Mouse (Mus musculus) adrenal gland, postnatal 10 days (tissue): Measurements from ENCODE around the gene Dcun1d1. TPM values are rescaled to one million over a fixed set of nuclear protein-coding genes. Genes with fewer than 3 reads are reported as not detected.

ENCODE experiments used
- DNase-seq: peaks from one replicate; pipeline ENCODE4 v3.0.0; 2021; ENCODE audit warnings: mixed read lengths
- long read RNA-seq, 2 experiments: library from polyadenylated mRNA; stranded (forward); transcript quantifications; one replicate each; pipeline ENCODE4 v2.0.0; 2021
- total RNA-seq, 2 experiments: library from RNA; stranded (reverse); gene quantifications; 2 replicates each; pipeline ENCODE4 v1.2.3; 2021

The Dcun1d1 gene
- total RNA-seq, result 10 to 100 TPM; 55.3 to 65.0 TPM
- long read RNA-seq, experiment 1, full-length matches to known transcripts, result 20 of 31 reads
- long read RNA-seq, experiment 1, partial matches to known transcripts, result 6 of 31 reads
- long read RNA-seq, experiment 1, other reads (novel, unspliced or antisense), result 5 of 31 reads
- long read RNA-seq, experiment 2, full-length matches to known transcripts, result 21 of 27 reads
- long read RNA-seq, experiment 2, partial matches to known transcripts, result 3 of 27 reads
- long read RNA-seq, experiment 2, other reads (novel, unspliced or antisense), result 3 of 27 reads

DNA sequence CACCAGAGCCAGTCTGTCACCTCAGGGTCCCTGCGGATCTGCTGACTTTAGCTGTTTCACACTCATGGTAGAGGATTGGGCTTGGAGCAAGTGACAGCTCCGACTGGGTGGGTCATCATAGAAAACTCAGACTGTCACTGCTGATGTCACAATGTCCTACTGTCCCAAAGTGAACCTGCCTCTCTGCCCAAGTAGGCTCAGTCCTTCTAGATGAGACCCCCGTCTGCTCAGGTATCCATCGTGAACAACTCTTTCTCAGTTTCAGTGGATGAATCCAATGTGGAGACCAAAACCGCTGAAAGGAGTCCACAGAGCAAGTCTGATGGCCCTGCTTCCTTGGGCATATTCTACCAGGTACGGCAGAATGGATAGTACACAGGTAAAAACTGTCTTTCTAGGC lies at the start of gene Dcun1d1:
TSS of gene Dcun1d1 (minus strand) at position 101 of the 400 bp plus-strand sequence.
- DNase-seq, result no peak

DNA sequence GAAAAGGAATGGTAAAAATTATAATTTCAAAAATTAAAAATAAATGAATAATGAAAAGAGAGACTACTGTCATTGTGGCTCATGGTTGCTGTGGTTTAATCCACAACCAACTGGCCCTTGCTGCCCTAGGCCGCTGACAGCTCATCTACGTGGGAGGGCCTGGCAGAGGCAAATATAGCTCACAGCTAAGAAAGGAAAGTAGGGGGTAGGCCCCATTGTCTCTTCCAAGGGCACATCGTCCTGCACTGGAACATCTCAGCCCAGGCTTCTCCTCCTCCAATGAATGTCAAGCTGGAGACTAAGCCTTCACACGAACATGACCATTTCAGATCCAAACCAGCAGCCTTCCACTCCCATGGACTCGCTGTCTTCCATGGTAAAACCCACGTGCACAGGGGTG lies 49.0 kb upstream of the Dcun1d1 start:
- DNase-seq, result no peak

DNA sequence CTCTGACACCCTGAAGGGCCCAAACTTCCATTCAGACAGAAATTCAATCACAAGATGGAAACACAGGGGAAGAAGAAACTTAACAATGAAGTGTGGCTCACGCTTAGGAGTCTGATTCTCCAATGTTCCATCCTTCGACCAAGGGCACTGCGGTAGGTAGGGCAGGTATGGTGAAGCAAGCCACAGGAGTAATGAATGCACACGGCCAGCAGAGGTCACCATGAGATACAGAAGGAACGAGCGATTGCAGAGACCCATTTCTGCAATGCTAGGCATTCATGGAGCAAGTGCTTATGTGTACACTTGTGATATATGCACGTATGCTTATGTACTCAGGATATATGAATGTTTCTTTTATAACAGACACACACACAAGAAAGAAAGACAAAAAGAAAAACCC lies 36.3 kb upstream of the Dcun1d1 start:
- DNase-seq, result peak; percentile 40

DNA sequence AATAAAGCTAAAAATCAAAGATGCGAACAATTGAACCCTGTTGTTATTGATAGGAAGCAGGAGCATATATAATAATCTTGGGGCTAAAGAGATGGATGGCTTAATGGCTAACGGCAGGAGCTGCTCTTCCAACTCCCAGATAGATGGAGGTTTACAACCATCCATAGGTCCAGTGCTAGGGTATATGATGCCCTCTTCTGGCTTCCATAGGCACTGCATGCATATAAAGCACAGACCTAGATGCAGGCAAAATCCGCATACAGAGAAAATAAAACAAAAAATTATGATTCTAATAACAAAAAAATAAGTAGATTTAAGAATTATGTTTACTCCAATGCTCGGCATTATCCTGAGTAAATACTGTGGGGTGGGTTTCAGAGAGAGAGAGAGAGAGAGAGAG lies 35.7 kb upstream of the Dcun1d1 start:
- peak; percentile 40 for DNase-seq

DNA sequence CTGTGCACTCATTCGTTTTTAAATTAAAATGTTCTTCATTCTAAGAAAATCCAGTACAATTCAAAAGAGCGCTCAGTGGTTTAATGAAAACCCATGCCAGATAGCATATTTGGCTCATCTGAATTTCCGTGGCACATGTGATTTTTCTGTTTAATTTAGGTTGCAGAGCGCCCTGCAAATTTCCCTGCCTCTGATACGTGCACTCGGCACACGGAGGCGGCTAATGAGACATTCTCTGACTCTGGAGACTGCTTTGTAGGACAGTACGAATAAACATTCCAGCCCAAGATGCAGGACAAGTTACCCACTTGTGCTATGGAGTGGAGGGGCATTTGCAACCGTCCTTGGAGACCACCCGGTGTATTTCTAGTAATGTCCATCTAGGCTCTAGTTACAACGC lies 33.9 kb upstream of the Dcun1d1 start:
- no peak for DNase-seq

DNA sequence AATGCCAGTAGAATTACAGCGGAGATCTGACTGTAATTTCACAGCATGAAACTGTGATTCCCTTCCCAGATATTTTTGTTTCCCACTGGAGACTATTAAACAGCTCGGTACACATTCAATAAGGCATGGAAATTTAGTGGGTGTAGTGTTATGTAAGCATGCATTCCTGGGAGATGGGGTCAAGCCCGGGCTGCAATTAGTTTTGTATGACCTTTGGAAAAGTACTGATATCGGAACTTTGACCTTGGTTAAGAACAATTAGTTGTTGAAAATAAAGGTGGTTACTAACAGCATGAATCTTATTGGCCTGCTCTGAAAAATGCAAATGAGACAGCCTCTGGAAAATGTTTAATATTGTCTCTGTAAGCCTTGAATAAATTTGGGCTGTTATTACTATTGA lies 33.2 kb upstream of the Dcun1d1 start:
- DNase-seq, result no peak

DNA sequence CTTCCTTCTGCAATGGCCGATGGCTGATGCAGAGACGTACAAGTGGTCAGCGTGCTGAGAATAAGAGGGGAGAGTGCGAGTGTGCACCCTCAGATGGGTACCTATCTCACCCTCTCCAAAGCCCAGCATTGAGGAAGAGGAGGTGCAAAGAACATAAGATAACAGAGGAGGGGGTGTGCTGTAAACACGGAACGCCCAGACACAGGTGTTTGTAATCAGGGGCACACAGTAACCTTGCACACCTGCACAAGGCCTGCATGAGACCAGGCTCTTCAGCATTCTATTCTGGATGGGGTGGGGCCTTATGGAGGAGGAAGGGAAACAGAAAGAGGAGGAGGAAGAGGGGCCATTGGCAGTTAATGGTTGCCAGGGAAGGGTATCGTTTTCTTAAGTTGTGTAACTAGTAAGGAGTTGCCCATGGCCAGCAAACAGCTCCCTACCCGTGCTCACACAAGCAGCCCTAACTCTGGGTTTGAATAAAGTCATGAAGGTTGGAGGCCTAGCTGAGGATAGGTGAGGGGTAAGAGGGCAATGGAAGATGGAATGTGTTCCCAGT lies 30.2 kb upstream of the Dcun1d1 start:
- no peak for DNase-seq

DNA sequence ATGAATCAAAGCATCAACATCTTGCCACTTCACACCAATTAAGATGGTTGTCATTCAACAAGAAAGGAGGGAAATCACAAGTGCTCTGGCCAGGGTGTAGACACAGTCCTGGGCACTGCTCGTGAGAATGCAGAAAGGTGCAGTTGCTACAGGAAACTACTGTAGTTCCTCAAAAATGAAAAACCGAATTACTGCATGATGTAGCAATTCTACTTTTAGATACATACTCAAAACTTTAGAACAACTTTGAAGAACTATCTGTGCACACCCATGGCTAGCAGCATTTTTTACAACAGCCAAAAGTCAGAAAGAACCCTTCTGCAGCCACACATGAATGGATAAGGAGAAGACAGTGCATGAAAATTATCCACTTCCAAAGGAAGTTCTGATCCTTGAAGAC lies 29.2 kb upstream of the Dcun1d1 start:
- DNase-seq, result no peak

DNA sequence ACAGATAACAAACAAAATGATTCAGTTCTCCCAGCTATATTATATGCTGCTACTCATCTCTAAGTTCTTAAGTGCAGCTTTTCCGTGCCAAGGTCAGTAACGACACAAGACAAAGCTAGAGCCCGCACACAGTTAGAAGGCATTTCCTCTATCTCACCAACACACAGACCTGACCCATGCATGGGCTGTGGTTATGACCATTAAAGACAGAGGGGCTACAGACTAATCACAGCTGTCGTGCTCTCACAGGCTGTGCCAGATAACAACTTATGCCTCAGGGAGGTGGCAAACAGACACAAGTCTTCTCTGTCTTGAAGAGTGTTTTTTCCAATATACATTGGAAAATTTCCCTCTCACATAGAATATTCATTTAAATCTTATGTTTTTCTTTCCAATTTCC lies 27.7 kb upstream of the Dcun1d1 start:
- no peak for DNase-seq

DNA sequence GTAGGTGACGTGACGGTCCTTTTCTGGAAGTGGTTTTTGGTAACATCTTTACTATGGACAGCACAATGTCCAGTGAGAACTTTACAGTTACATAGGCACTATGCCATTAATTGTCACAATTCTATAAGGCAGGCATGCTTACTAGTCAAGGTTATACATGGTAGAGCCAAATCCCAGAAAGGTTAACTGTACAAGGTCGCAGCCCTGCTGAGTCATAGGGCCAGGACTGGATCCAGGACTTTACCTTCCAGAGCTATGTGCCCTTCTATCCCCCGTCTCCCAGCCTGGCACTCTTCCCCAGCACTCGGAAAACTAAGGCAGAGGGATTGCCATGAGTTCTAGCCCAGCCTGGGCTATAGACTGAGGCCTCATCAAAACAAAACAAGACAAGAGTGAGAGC lies 26.7 kb upstream of the Dcun1d1 start:
- DNase-seq, result no peak

DNA sequence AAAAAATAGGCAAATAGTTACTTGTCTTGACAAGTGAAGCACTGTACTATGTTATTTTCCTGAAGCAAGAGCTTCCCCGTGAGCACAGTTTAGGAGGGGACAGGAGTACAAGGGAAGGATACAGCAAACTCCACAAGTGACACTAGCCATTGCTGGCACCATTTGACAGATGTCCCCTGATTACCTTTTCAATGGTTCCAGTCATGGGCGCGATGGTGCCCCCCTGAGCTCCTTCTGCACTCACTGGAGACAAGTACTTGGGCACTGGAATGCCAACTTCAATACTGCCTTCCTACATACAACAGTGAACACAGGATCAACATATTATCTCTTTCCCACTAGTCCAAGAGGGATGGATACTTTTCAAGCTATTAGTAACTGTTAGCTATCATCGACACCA lies 26.2 kb upstream of the Dcun1d1 start:
- no peak for DNase-seq

DNA sequence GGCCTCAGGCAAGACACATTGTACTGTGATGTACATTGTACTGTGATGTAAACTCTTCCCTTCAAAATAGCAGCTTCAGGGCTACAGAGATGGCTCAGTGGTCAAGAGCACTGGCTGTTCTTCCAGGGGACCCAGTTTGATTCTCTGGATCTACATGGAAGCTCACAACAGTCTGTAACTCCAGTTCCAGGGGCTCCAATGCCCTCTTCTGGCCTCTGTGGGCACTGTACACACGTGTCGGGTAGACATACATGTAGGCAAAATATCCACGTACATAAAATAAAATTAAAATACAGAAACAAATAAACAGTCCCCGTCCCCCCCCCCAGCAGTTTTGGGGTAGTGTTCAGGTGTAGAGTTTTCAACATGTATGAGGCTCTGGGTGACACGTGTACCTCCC lies 25.7 kb upstream of the Dcun1d1 start:
- no peak for DNase-seq

DNA sequence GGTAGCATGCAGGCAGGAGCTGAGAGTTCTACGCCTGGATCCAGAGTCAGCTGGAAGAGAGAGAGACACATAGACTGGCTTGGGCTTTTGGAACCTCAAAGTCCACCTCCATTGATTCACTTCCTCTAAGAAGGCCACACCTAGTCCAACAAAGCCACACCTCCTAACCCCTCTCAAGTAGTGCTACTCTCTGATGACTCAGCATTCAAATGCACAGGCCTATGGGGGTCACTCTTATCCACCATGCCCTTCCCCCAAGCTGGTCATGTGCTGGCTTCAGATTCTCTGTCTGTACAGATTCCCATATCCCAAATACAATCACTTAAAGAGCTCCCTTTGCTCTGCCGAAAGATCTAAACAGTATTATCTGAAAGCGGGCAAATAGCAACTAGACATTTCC lies 20.0 kb upstream of the Dcun1d1 start:
- DNase-seq, result no peak

DNA sequence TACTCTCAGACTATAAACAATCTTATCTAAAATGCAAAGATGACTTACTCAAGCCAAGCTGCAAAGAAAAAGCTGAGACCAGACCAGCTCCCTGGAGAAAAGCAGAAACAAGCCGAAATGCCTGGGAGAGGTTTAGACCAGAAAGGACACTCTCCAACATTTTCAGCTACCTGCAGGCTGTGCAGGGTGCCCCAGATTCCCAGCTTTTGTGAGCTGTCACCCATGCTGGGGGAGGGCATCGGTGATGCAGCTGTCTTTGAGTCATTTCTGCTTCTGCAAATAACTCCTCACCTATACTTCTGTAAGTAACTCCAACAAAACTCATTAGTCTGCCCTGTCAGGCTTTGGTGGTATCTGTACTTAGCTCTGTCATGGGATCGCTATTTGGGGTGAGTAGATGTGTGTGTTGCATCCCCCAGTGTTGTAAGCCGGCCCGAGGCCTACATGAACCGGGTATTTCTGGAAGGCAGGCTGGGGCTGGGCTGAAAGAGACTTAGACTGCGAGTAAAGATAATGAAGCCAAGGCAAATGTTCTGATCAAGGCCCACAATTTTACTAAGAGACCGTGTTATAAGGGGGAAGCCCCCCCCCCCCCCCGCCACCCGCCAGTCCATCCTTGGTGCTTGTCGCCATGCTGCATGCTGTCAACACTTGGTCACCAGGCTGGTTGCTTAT lies 17.8 kb upstream of the Dcun1d1 start:
- DNase-seq, result no peak

DNA sequence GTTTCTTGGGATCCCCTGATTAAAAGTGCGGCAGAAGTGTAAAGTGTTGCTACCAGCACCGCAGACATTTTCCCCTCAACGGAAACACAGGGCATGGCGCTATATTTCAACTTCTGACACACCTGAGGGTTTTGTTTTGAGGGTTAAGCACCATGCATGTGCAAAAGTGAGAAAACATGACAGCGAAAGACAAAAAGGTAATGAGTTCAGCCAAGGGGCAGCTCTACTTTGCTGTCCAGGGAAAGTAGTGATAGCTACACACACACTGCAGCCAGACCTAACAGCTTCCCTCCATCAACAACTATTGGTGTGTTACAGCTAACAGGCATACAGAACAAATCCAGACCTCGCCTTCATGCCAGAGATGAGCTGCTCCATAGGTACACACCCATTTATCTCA lies 16.6 kb upstream of the Dcun1d1 start:
- DNase-seq, result no peak

DNA sequence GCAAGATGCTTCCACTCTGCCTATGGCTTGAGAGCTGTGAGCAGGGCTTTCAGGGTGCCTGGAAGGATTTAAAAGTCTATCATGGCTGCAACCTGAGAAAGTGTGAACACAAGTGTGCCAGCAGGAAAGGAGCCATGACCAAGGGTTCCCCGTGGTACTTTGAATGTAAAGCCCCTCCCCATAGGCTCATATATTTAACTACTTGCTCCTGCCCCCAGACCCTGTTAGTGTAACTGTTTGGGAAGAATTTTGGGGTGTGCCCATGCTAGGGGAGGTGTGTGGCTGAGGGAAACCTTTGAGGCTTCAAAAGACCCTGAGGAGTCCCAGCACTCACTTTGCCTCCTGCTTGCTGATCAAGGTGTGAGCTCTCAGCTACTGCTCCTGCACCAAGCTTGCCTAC lies 15.9 kb upstream of the Dcun1d1 start:
- no peak for DNase-seq

DNA sequence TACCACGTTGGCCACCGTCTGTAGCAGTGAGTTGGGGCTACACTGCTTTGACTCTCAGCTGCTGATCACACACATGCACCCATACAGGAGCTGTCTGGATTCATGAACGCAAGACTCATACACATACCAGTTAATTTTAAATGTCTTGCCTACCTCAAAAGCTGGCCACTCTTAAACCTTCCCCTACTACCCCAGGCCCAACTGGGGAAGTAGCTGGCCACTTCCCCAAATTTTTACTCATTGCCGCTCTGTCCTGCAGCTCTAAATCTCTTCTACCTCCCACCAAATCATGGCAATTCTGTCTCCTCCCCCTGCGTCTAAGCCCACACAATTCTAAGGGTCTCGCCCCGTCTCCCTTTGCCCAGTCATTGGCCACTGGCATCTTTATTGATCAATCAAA lies 11.0 kb upstream of the Dcun1d1 start:
- no peak for DNase-seq

DNA sequence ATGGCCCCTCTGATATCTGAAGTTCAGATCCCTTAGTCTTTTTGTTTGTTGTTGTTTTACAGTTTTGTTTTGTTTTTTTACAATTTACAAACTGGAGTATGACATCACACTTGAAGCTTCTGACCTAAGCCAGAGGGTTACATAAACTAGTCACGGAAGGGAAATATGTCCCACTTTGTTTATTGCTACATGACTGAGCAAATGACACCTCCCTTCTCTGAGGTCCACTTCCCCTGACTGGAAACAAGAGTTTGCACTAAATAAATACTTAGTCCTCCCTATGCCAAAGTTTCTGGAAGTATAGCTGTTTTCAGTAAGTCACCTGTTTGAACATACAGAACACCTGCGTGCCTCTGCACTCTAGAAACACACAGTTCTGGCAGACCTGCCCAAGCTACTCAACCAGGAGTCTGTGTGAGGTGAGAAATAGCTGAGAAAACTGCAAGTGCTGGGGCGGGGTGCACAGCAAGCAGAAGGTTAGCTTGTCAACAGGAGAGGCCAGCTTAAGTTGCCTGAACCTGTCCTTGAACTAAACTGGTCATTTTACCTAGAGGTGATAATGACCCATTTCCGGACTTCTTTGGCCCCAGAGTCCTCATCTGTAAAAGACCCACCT lies 3.4 kb upstream of the Dcun1d1 start:
- no peak for DNase-seq

DNA sequence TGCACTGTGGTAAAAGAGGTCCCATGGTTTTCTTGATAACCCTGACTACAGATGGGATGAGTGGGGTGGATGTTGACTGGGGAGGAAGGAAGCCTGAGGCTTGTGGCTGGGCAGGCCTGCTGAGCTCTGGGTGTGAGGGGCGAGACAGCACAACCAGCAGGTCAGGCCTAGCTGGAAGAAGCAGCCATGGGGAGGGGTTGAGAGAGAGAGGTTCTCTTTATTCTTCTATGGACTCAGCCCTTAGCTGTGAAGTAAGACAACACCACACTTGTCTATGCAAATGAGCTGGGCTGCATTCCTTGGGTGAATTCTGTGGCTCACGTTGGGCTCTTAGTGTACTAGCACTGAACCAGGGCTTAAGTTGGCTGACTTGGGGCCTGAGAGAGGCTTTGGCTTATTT lies 2.8 kb upstream of the Dcun1d1 start:
- no peak for DNase-seq

DNA sequence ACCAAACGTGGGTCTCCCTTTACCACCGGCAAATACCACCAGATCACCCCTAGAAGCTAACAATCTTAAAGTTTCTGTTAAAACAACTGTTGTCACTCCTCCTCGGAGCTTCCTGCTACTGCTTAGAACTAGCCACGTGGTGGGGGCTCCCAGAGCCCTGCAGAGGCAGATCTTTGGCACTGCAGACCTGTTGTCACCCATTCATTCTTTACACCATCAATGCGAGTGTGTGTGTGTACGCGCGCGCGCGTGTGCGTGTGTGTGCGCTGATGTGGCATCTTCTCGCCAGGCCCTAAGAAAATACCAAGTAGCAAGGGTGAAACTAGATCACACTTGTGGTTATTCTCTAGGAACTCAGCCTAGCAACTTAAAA lies 3.9 kb downstream of the Dcun1d1 start:
- DNase-seq, result peak; percentile 44

DNA sequence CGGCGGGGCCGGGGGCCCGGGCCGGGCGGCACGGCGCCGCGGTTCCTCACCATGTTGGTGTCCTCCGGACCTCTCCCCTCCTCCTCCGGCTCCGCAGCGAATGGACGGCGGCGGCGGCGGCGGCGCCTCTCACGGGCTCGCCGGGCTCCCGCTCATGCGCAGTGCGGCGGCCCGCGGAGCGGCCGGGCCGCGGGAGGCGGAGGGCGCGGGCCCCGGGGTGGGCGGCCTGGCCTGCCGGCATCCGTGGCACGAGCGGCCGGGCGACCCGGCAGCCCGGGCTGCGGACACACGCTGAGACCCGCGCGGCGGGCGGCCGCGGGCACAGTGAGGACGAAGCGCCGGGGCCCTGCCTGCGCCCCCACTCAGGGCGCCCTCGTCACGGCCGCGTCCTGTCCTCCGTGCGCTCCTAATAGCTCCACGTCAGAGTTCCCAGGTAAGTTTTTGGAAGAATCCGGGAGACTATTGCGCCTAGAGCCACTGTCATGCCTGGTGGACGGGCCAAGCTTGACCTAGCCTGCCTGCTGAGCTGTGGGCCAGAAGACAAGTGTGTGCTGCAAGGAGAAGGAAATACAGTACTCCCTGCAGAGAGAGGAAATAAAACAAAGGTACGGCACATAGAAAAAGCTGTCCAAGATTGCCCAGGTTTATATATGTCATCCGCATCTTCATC lies 4.4 kb downstream of the Dcun1d1 start:
- DNase-seq, result peak; percentile 91

DNA sequence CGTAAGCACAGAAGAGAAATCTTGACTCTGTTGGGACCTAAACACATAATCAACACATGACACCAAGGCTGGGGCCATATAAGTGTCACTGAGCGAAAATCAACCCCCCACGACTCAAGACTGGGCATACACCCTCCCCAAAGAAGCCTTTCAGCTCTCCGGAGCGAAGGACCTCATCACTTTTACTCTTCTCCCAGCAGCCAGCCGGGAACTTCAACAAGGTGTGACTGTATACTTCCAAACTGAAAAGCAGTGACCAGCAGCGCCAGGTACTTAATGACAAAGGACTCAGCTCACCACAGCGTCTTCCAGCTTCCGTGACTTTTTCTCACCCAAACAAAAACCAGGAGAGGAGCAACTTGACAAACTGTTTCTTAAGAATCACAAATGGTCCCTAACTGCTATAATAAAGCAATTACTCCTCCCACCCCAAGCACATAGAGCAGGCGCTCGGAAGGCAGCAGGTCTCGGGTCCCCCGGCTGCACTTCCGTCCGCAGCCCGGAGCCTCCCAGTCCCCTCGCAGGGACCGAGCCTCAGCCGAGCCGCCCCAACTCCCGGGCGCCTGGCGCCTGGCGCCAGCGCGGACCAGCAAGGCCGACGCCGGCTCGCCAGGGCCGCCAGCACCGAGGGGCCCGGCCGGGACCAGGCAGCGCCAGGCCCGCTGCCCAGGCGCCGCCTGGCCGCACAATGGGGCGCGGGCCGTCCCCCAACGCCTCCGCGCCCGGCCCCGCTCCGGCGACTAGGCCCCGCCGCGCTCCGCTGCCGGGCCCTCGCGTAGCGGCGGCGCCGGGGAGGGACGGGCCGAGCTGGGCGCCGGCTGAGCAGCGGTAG lies 5.1 kb downstream of the Dcun1d1 start:
- DNase-seq, result peak; percentile 70
